Mouse (Mus musculus) kidney, embryonic 16.5 days (tissue): ENCODE measurements at regions not wholly inside any gene's neighbourhood (a gene's known extent, or its start where the extent isn't known, plus 50 kb on each side); places are given as distances from the start of the nearest gene placed in this dataset.

Source experiments
- ATAC-seq: fragments of 200-750 bp; cut with Nextera tagmentation; 2 replicates; pipeline ENCODE4 v1.8.0; 2017; ENCODE audit warnings: moderate TSS enrichment; ENCODE audit not compliant: low FRiP score, low TSS enrichment
- H3K27ac ChIP-seq: fragments of 300-500 bp; sonication (generic); 2 replicates; pipeline ENCODE4 v1.5.1; 2014; ENCODE audit warnings: low read length
- H3K27me3 ChIP-seq: fragments of 300-500 bp; sonication (generic); 2 replicates; pipeline ENCODE4 v1.6.1; 2014; ENCODE audit warnings: low read length, control low read depth, mixed read lengths; ENCODE audit not compliant: insufficient read depth
- H3K36me3 ChIP-seq: fragments of 300-500 bp; sonication (generic); 2 replicates; pipeline ENCODE4 v1.6.1; 2014; ENCODE audit warnings: low read length, control low read depth, mixed read lengths; ENCODE audit not compliant: insufficient read depth
- H3K4me1 ChIP-seq: fragments of 300-500 bp; sonication (generic); 2 replicates; pipeline ENCODE4 v1.6.1; 2014; ENCODE audit warnings: low read length, control low read depth, mixed read lengths; ENCODE audit not compliant: insufficient read depth
- H3K4me2 ChIP-seq: fragments of 300-500 bp; sonication (generic); replicated peaks from 2 replicates; pipeline ENCODE4 v1.6.1; 2014; ENCODE audit warnings: low read depth, low read length
- H3K4me3 ChIP-seq: fragments of 300-500 bp; sonication (generic); 2 replicates; pipeline ENCODE4 v1.5.1; 2014; ENCODE audit warnings: mild to moderate bottlenecking, low read length
- H3K9ac ChIP-seq: fragments of 300-500 bp; sonication (generic); replicated peaks from 2 replicates; pipeline ENCODE4 v1.6.1; 2014; ENCODE audit warnings: low read length
- H3K9me3 ChIP-seq: fragments of 300-500 bp; sonication (generic); 2 replicates; pipeline ENCODE4 v1.6.1; 2016; ENCODE audit warnings: low read length, control low read depth
- WGBS: fragments of 180-500 bp; shearing (Covaris S2); extraction: QIAGEN DNeasy Blood & Tissue Kit; methylation state at CpG from one replicate; pipeline ENCODE4 v1.1.7; 2014; 5-methylcytosine and 5-hydroxymethylcytosine counted together

DNA sequence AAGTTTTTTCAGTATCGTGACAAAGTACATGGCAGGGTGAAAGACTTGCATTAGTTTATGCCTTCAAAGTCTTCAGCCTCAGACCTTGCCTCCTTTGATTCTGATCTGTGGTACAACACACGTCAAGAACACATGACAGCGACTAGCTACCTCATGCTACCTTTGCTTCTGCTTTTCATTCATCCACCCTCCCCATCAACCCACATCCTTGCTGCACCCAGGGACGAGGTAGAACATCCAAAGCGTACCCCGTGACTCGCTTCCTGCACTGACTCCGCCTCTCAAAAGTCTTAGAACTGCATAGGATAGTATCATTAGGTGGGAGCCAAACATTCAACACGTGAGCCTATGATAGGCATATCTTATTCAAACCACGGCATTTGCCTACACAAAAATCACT, 97.5 kb upstream of the Tle4 start:
- ATAC-seq = no peak

GRCm38 (mm10) chr19:14692183-14692582, 94.3 kb upstream of the Tle4 start:
- no peak overlapping the region for H3K9ac ChIP-seq
- no peak overlapping the region for H3K4me3 ChIP-seq
- H3K4me1 ChIP-seq = no peaks in the 10 kb centered on the region
- no peak for ATAC-seq
- H3K36me3 ChIP-seq = no peaks in the 10 kb centered on the region
- H3K27ac ChIP-seq = no peak overlapping the region
- peaks cover 2% of the 10 kb centered on the region; the same call in 1 of the 2 replicates for H3K9me3 ChIP-seq
- H3K4me2 ChIP-seq = no peak overlapping the region
- no peaks in the 10 kb centered on the region for H3K27me3 ChIP-seq

More for the DNA sequence above, 97.5 kb upstream of the Tle4 start:
- Histone ChIP-seq H3K36me3 (no peaks in the 10 kb centered on the region), H3K27ac (no peak overlapping the region), H3K9ac (no peak overlapping the region), H3K9me3 (no peaks in the 10 kb centered on the region), H3K27me3 (no peaks in the 10 kb centered on the region), H3K4me1 (no peaks in the 10 kb centered on the region), H3K4me2 (no peak overlapping the region), H3K4me3 (no peak overlapping the region)
- WGBS = 89% methylated on average over 10 of the region's 10 CpGs

GRCm38 (mm10) chr19:14685628-14686027, 87.8 kb upstream of the Tle4 start:
- Histone ChIP-seq H3K36me3 (no peaks in the 10 kb centered on the region), H3K27ac (no peak overlapping the region), H3K4me2 (no peak overlapping the region), H3K4me3 (no peak overlapping the region), H3K9me3 (peaks cover 2% of the 10 kb centered on the region; the same call in 1 of the 2 replicates), H3K27me3 (no peaks in the 10 kb centered on the region), H3K9ac (no peak overlapping the region), H3K4me1 (no peaks in the 10 kb centered on the region)
- 90% methylated on average over 1 of the region's 1 CpGs for WGBS
- no peak for ATAC-seq

DNA sequence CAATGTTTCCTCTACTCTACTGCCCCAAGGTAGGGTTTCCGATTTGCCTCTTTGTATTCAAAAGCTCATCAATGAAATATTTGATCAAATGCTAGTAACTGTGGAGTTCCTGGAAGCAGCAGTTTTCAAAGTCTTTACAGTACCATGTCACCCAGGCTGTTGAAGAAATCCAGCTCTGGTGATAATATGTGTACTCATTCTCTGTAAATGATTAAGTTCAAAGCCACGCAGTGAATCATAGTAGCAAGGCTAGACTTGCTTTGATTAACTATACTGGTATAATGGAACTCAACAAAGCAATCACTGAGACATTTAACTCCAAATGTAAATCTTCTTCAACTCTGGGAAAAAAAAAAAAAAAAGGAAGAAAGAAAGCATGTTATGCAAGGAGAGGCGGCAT, 86.8 kb upstream of the Tle4 start:
- H3K4me2 ChIP-seq = no peak overlapping the region

DNA sequence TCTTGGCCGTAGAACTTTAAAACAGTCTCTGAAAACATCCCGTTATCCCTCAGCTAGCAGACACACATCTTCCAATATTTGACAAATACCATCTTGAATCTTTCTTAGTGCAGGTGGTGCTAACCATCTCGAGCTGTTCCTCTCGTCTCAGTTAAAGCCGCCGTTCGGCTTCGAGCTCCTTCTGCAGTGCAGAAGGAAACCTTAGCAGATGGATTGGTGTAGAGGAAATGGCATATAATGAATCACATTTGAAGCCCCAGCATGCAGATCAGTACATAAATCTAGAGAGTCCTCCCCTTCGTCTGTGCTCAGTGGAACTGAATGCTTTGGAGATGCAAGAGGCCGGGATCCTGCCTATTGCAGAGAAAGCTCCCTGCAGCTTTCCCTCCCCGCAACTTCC, 83.5 kb upstream of the Tle4 start:
- no peak overlapping the region for H3K9ac ChIP-seq
- no peak overlapping the region for H3K27ac ChIP-seq
- H3K4me2 ChIP-seq = peak overlapping the region; percentile 25; the same call in 1 of the 2 replicates
- ATAC-seq = no peak
- H3K27me3 ChIP-seq = no peaks in the 10 kb centered on the region
- H3K36me3 ChIP-seq = no peaks in the 10 kb centered on the region
- H3K4me3 ChIP-seq = no peak overlapping the region
- 27% methylated on average over 11 of the region's 11 CpGs for WGBS
- no peaks in the 10 kb centered on the region for H3K4me1 ChIP-seq
- H3K9me3 ChIP-seq = no peaks in the 10 kb centered on the region

More for the DNA sequence above, 86.8 kb upstream of the Tle4 start:
- ATAC-seq = no peak
- Histone ChIP-seq H3K9ac (no peak overlapping the region), H3K27me3 (no peaks in the 10 kb centered on the region), H3K36me3 (no peaks in the 10 kb centered on the region), H3K4me1 (no peaks in the 10 kb centered on the region), H3K4me3 (no peak overlapping the region), H3K27ac (no peak overlapping the region), H3K9me3 (peaks cover 2% of the 10 kb centered on the region; the same call in 1 of the 2 replicates)
- WGBS = 82% methylated on average over 3 of the region's 3 CpGs

- Histone ChIP-seq H3K36me3 (no peaks in the 10 kb centered on the region), H3K27ac (no peak overlapping the region), H3K4me1 (no peaks in the 10 kb centered on the region), H3K9ac (no peak overlapping the region), H3K4me2 (no peak overlapping the region), H3K4me3 (no peak overlapping the region), H3K27me3 (no peaks in the 10 kb centered on the region), H3K9me3 (no peaks in the 10 kb centered on the region)
- 93% methylated on average over 2 of the region's 2 CpGs for WGBS
- ATAC-seq = no peak
These were observed 81.9 kb upstream of the Tle4 start for GRCm38 (mm10) chr19:14679776-14680175.

DNA sequence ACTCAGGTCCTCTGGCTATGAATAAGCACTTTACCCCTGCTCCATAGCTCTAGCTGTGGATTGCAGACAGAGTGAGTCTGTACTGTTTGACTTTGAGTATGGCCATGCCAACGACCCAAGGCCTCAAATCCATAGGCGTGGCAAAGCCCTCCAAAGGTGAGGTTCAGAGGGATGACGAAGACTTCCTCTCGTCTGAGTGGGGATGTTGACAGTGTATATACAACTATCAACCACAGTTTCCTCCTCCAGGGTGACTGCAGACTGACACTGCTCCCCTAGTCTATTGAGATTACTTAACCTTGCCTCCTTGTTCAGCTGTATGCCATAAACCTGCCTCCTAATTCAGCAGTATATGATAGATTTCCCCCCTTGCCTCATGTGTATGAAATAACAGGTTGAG, 80.7 kb upstream of the Tle4 start:
- ATAC-seq = no peak
- no peak overlapping the region for H3K27ac ChIP-seq
- 83% methylated on average over 4 of the region's 4 CpGs for WGBS
- no peaks in the 10 kb centered on the region for H3K4me1 ChIP-seq
- H3K4me3 ChIP-seq = no peak overlapping the region
- H3K36me3 ChIP-seq = no peaks in the 10 kb centered on the region
- no peaks in the 10 kb centered on the region for H3K27me3 ChIP-seq
- H3K4me2 ChIP-seq = no peak overlapping the region
- no peak overlapping the region for H3K9ac ChIP-seq
- no peaks in the 10 kb centered on the region for H3K9me3 ChIP-seq

DNA sequence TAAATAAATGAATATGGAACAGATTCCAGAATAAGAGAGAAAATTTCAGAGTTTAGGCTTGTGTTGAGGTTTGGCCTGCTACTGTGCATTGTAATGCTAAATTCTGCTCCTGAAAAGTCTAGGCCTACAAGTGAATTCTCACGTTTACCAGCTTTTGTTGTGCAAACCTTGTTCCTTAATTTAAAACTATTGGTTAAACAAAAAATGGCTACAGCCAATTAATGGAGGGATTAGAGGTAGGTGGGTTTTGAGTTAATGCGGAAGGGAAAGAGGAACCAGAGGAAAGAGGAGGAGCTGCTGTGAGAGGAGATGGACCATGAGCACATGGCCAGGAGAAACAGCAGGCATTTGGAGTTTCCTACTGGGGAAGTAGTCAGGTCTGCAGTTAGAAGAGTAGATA, 79.1 kb upstream of the Tle4 start:
- WGBS = 79% methylated on average over 2 of the region's 2 CpGs
- ATAC-seq = no peak
- Histone ChIP-seq H3K9ac (no peak overlapping the region), H3K27ac (no peak overlapping the region), H3K4me2 (no peak overlapping the region), H3K27me3 (no peaks in the 10 kb centered on the region), H3K4me1 (no peaks in the 10 kb centered on the region), H3K9me3 (no peaks in the 10 kb centered on the region), H3K36me3 (no peaks in the 10 kb centered on the region), H3K4me3 (no peak overlapping the region)

DNA sequence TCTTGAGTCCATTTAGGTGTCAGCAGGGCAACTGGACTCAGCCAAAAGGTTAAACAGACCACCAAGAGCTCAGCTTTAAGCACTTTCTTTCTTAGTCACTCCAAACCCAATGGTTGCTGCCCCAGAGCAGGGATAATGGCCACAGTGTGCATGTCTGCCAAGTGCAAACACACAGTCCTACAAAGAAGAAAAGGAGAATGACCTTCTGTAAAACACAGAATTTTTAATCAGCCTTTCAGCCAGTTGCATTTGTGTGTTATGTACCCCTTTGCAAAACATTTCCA, 72.9 kb upstream of the Tle4 start:
- Histone ChIP-seq H3K9ac (no peak overlapping the region), H3K9me3 (no peaks in the 10 kb centered on the region), H3K36me3 (no peaks in the 10 kb centered on the region), H3K4me3 (no peak overlapping the region), H3K27me3 (no peaks in the 10 kb centered on the region), H3K4me2 (no peak overlapping the region), H3K4me1 (no peaks in the 10 kb centered on the region; the same call in 1 of the 2 replicates), H3K27ac (no peak overlapping the region)
- ATAC-seq = no peak

GRCm38 (mm10) chr19:14670078-14670820, 72.4 kb upstream of the Tle4 start:
- H3K4me1 ChIP-seq = no peaks in the 10 kb centered on the region; the same call in 1 of the 2 replicates
- H3K27me3 ChIP-seq = no peaks in the 10 kb centered on the region
- WGBS = 38% methylated on average over 11 of the region's 13 CpGs
- no peaks in the 10 kb centered on the region for H3K9me3 ChIP-seq
- peak overlapping the region; percentile 21; the same call in 1 of the 2 replicates for H3K4me2 ChIP-seq
- no peaks in the 10 kb centered on the region for H3K36me3 ChIP-seq
- H3K27ac ChIP-seq = no peak overlapping the region
- H3K4me3 ChIP-seq = no peak overlapping the region
- ATAC-seq = no peak
- H3K9ac ChIP-seq = no peak overlapping the region
